ENCODE assay signal across 20 mouse cellular contexts in the genomic region with DNA sequence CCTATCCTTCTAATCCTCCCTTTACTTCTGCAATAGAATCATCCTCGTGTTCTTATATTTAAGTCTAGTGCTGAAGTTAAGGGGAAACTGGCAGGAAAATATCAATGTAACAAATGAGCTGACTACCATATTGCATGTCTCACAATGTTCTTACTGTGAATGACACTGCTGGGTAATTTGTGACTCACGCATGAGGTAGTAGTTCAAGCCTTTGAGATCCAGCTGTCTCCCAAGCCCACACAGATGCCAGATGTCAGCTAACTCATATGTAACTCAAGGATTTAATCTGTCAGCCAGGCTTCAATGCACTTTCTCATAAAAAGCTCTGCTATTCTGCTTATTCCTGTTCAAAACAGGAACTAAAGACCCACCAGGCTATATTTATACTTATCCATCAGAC.
DNase-seq lines count a peak whose midpoint lies in the region; ATAC-seq and TF ChIP-seq lines count a peak whose summit lies in the region.
"Had no signal": no experiment of that assay in that cellular context is flagged by ENCODE, and none has a peak within 500 bp of the region (broad histone marks: within the 10 kb centered on the region; RNA-seq: fewer than 3 reads in every experiment).

No protein-coding gene starts in this region.

- no peak overlapping the region for H3K27ac ChIP-seq in embryonic facial prominence, embryonic 14.5 days (replicated peaks; ENCODE audit: low read depth, low read length)
- H3K27ac ChIP-seq in embryonic facial prominence, embryonic 10.5 days (replicated peaks): no peak overlapping the region
- H3K27ac ChIP-seq in lung, postnatal 0 days (ENCODE audit: low read length): no peak overlapping the region
- H3K27ac ChIP-seq: embryonic facial prominence, embryonic 12.5 days; forebrain, embryonic 13.5 days; gastrocnemius, adult 2 months; hindbrain, embryonic 10.5 days; hindbrain, embryonic 14.5 days had no signal

- no peak for ATAC-seq in embryonic facial prominence, embryonic 14.5 days (ENCODE audit: low read depth)
- ATAC-seq in lung, postnatal 0 days: no peak
- ATAC-seq: forebrain, embryonic 13.5 days had no signal

- H3K36me3 ChIP-seq in embryonic facial prominence, embryonic 14.5 days (ENCODE audit: control insufficient read depth, insufficient read depth, low read length): no peaks in the 10 kb centered on the region
- H3K36me3 ChIP-seq in embryonic facial prominence, embryonic 10.5 days (replicated peaks): no peaks in the 10 kb centered on the region
- H3K36me3 ChIP-seq in lung, postnatal 0 days (ENCODE audit: insufficient read depth, low read length): no peaks in the 10 kb centered on the region
- H3K36me3 ChIP-seq: embryonic facial prominence, embryonic 12.5 days; heart, embryonic 12.5 days; hindbrain, embryonic 10.5 days had no signal

- no peaks in the 10 kb centered on the region for H3K27me3 ChIP-seq in embryonic facial prominence, embryonic 14.5 days (replicated peaks; ENCODE audit: control insufficient read depth, insufficient read depth, low read length)
- no peaks in the 10 kb centered on the region for H3K27me3 ChIP-seq in embryonic facial prominence, embryonic 10.5 days (replicated peaks; ENCODE audit: low read depth, poor library complexity, severe bottlenecking)
- no peaks in the 10 kb centered on the region for H3K27me3 ChIP-seq in lung, postnatal 0 days (replicated peaks; ENCODE audit: insufficient read depth, low read length)
- H3K27me3 ChIP-seq: CH12.LX; embryonic facial prominence, embryonic 12.5 days; forebrain, embryonic 13.5 days; heart, embryonic 12.5 days had no signal

- TF ChIP-seq CTCF in lung, postnatal 0 days (IDR thresholded peaks at IDR 0.05): no peak

- H3K4me3 ChIP-seq in embryonic facial prominence, embryonic 14.5 days (ENCODE audit: low read depth, low read length): no peak overlapping the region
- no peak overlapping the region for H3K4me3 ChIP-seq in embryonic facial prominence, embryonic 10.5 days
- no peak overlapping the region for H3K4me3 ChIP-seq in lung, postnatal 0 days (ENCODE audit: low read depth, low read length)
- H3K4me3 ChIP-seq: embryonic facial prominence, embryonic 12.5 days; forebrain, embryonic 13.5 days; gastrocnemius, adult 2 months; heart, embryonic 12.5 days; hindbrain, embryonic 10.5 days had no signal

- peak; percentile 21 for DNase-seq in embryonic facial prominence, embryonic 14.5 days (ENCODE audit: low spot score)
- no peak for DNase-seq in embryonic facial prominence, embryonic 10.5 days (ENCODE audit: low spot score)
- DNase-seq in lung, postnatal 0 days (ENCODE audit: low spot score): peak; percentile 25
- no peak for DNase-seq in lung, postnatal 25 days (ENCODE audit: low spot score)
- DNase-seq in 3T3-L1 (ENCODE audit: low read depth, low spot score): peak; percentile 51
- peak; percentile 2 for DNase-seq in telencephalon, adult 2 months (ENCODE audit: low read depth, low spot score)
- DNase-seq in cerebellum, adult 11 months: no peak
- DNase-seq: adrenal gland, adult 2 months; adrenal gland, postnatal 25 days; cerebellum, adult 8-10 months; cerebellum, postnatal 14 days; embryo, embryonic 11 days; gastrocnemius, adult 2 months; gastrocnemius, postnatal 25 days had no signal

- 66% methylated on average over 2 of the region's 2 CpGs for WGBS in embryonic facial prominence, embryonic 14.5 days
- 80% methylated on average over 2 of the region's 2 CpGs for WGBS in embryonic facial prominence, embryonic 10.5 days
- 59% methylated on average over 2 of the region's 2 CpGs for WGBS in lung, postnatal 0 days

- no peak overlapping the region for H3K9ac ChIP-seq in embryonic facial prominence, embryonic 14.5 days (ENCODE audit: low read depth, low read length)
- no peak overlapping the region for H3K9ac ChIP-seq in lung, postnatal 0 days (replicated peaks; ENCODE audit: low read depth)
- H3K9ac ChIP-seq: embryonic facial prominence, embryonic 12.5 days; forebrain, embryonic 13.5 days; heart, embryonic 12.5 days; hindbrain, embryonic 14.5 days had no signal

- TF ChIP-seq EP300 in lung, postnatal 0 days (IDR thresholded peaks at IDR 0.05): no peak

- H3K4me2 ChIP-seq in embryonic facial prominence, embryonic 14.5 days (ENCODE audit: low read depth, low read length): no peak overlapping the region
- H3K4me2 ChIP-seq in lung, postnatal 0 days (replicated peaks; ENCODE audit: low read depth, low read length): no peak overlapping the region
- H3K4me2 ChIP-seq: embryonic facial prominence, embryonic 12.5 days; forebrain, embryonic 13.5 days; heart, embryonic 12.5 days; hindbrain, embryonic 14.5 days had no signal

- H3K9me3 ChIP-seq in embryonic facial prominence, embryonic 14.5 days (ENCODE audit: control insufficient read depth, low read length): no peaks in the 10 kb centered on the region
- no peaks in the 10 kb centered on the region for H3K9me3 ChIP-seq in embryonic facial prominence, embryonic 10.5 days
- no peaks in the 10 kb centered on the region for H3K9me3 ChIP-seq in lung, postnatal 0 days (ENCODE audit: low read length)
- H3K9me3 ChIP-seq: embryonic facial prominence, embryonic 12.5 days; forebrain, embryonic 13.5 days; heart, embryonic 12.5 days; hindbrain, embryonic 10.5 days had no signal

- no peaks in the 10 kb centered on the region for H3K4me1 ChIP-seq in embryonic facial prominence, embryonic 14.5 days (ENCODE audit: control insufficient read depth, insufficient read depth, low read length)
- H3K4me1 ChIP-seq in embryonic facial prominence, embryonic 10.5 days: no peaks in the 10 kb centered on the region
- no peaks in the 10 kb centered on the region for H3K4me1 ChIP-seq in lung, postnatal 0 days (ENCODE audit: insufficient read depth, low read depth, low read length)
- H3K4me1 ChIP-seq: embryonic facial prominence, embryonic 12.5 days; forebrain, embryonic 13.5 days; heart, embryonic 12.5 days; hindbrain, embryonic 10.5 days had no signal

Comparison
In these comparisons a context has a peak if more than half of its experiments do, and no peak if none do; other contexts are left out.
1. DNase-seq: peak in embryonic facial prominence, embryonic 14.5 days (single experiment), lung, postnatal 0 days (single experiment), 3T3-L1 (single experiment) and telencephalon, adult 2 months (single experiment); none in embryonic facial prominence, embryonic 10.5 days (single experiment), lung, postnatal 25 days (single experiment) and cerebellum, adult 11 months (single experiment).